Mouse (Mus musculus): Measurements from ENCODE around the gene Tnfrsf12a. TPM values are rescaled to one million over a fixed set of nuclear protein-coding genes. Genes with fewer than 3 reads are reported as not detected.

Gene Tnfrsf12a
- total RNA-seq, 2 experiments from 2014 or later = 8.8 to 9.9 TPM

GRCm38 (mm10) chr17:23658450-23658849, 18.8 kb downstream of the Tnfrsf12a start:
- intact Hi-C loops (cut with DNase I) = no loop called here
- DNase-seq (ENCODE audit: low spot score in 2 of 2) = no peak

- intact Hi-C loops (cut with DNase I) = no loop called here
- no peak for DNase-seq (ENCODE audit: low spot score in 2 of 2)
These were observed 22.9 kb downstream of the Tnfrsf12a start for GRCm38 (mm10) chr17:23654410-23654809.

GRCm38 (mm10) chr17:23654001-23654400, 23.3 kb downstream of the Tnfrsf12a start:
- intact Hi-C loops (cut with DNase I) = no loop called here

GRCm38 (mm10) chr17:23653324-23653723, 23.9 kb downstream of the Tnfrsf12a start:
- intact Hi-C loops (cut with DNase I) = no loop called here
- no peak for DNase-seq (ENCODE audit: low spot score in 2 of 2)

More at GRCm38 (mm10) chr17:23654001-23654400, 23.3 kb downstream of the Tnfrsf12a start:
- DNase-seq (ENCODE audit: low spot score in 2 of 2) = no peak

- intact Hi-C loops (cut with DNase I) = no loop called here
These were observed 25.9 kb downstream of the Tnfrsf12a start for GRCm38 (mm10) chr17:23651363-23651762.

GRCm38 (mm10) chr17:23645894-23646293, 31.4 kb downstream of the Tnfrsf12a start:
- intact Hi-C loops (cut with DNase I) = no loop called here
- no peak for DNase-seq (ENCODE audit: low spot score in 2 of 2)

More at GRCm38 (mm10) chr17:23651363-23651762, 25.9 kb downstream of the Tnfrsf12a start:
- DNase-seq (ENCODE audit: low spot score in 2 of 2) = no peak

GRCm38 (mm10) chr17:23644613-23645495, 32.4 kb downstream of the Tnfrsf12a start, which contains the start of gene Mmp25:
Mmp25 (minus strand) TSS chr17:23645277.
- intact Hi-C loops (cut with DNase I) = no loop called here
- DNase-seq (ENCODE audit: low spot score in 2 of 2) = no peak

- DNase-seq (ENCODE audit: low spot score in 2 of 2) = no peak
- intact Hi-C loops (cut with DNase I) = no loop called here
These were observed 46.0 kb downstream of the Tnfrsf12a start for GRCm38 (mm10) chr17:23631241-23631640.

GRCm38 (mm10) chr17:23630195-23631020, 46.9 kb downstream of the Tnfrsf12a start:
- intact Hi-C loops (cut with DNase I) = no loop called here
- peak; percentile 84 to 86 for DNase-seq (ENCODE audit: low spot score in 2 of 2)

- no peak for DNase-seq (ENCODE audit: low spot score in 2 of 2)
- intact Hi-C loops (cut with DNase I) = no loop called here
These were observed 49.5 kb downstream of the Tnfrsf12a start for GRCm38 (mm10) chr17:23627813-23628212.

Other genes starting within 250 kb of the Tnfrsf12a start
- not detected for gene Vmn2r117, start 197.8 kb downstream of the Tnfrsf12a start, total RNA-seq (2021)
- gene Zfp213, start 113.2 kb downstream of the Tnfrsf12a start, total RNA-seq (2021) = 1 to 10 TPM; 6.0 to 6.8 TPM
- 10 to 100 TPM; 26.0 to 26.4 TPM for gene Zfp13, start 78.0 kb downstream of the Tnfrsf12a start, total RNA-seq (2021)
- gene Zscan10, start 76.6 kb downstream of the Tnfrsf12a start, total RNA-seq (2021) = not detected
- under 1 TPM; 0.12 to 0.16 TPM for gene Mmp25, start 32.2 kb downstream of the Tnfrsf12a start, total RNA-seq (2021)
- gene Bicdl2, start 17.0 kb downstream of the Tnfrsf12a start, total RNA-seq (2021) = not detected
- gene Hcfc1r1, start 3.9 kb downstream of the Tnfrsf12a start, total RNA-seq (2021) = 100 to 1,000 TPM; 126 to 137 TPM
- gene Thoc6, start 3.6 kb downstream of the Tnfrsf12a start, total RNA-seq (2021) = 1 to 10 TPM; 5.3 to 7.0 TPM
- gene Cldn6, start 1.8 kb upstream of the Tnfrsf12a start, total RNA-seq (2021) = not detected
- gene Cldn9, start 6.6 kb upstream of the Tnfrsf12a start, total RNA-seq (2021) = under 1 TPM in 1 of 2 experiments, not detected in 1; 0.30 TPM
- under 1 TPM in 1 of 2 experiments, not detected in 1; 0.10 TPM for gene 1520401A03Rik, start 45.3 kb upstream of the Tnfrsf12a start, total RNA-seq (2021)
- 1 to 10 TPM; 4.1 to 4.7 TPM for gene Pkmyt1, start 48.9 kb upstream of the Tnfrsf12a start, total RNA-seq (2021)
- 10 to 100 TPM; 58.7 to 62.9 TPM for gene Paqr4, start 63.4 kb upstream of the Tnfrsf12a start, total RNA-seq (2021)
- under 1 TPM; 0.48 to 0.81 TPM for gene Kremen2, start 68.4 kb upstream of the Tnfrsf12a start, total RNA-seq (2021)
- gene Flywch1, start 94.1 kb upstream of the Tnfrsf12a start, total RNA-seq (2021) = 100 to 1,000 TPM; 354 to 411 TPM
- 10 to 100 TPM; 11.4 to 16.2 TPM for gene Flywch2, start 108.6 kb upstream of the Tnfrsf12a start, total RNA-seq (2021)
- 100 to 1,000 TPM; 420 to 743 TPM for gene Srrm2, start 113.1 kb upstream of the Tnfrsf12a start, total RNA-seq (2021)
- gene Elob, start 151.7 kb upstream of the Tnfrsf12a start, total RNA-seq (2021) = 100 to 1,000 TPM; 330 to 406 TPM
- gene Prss33, start 158.6 kb upstream of the Tnfrsf12a start, total RNA-seq (2021) = not detected
- not detected for gene Prss32, start 166.4 kb upstream of the Tnfrsf12a start, total RNA-seq (2021)
- 1 to 10 TPM; 1.5 to 1.6 TPM for gene Prss41, start 166.7 kb upstream of the Tnfrsf12a start, total RNA-seq (2021)
- gene Prss21, start 190.6 kb upstream of the Tnfrsf12a start, total RNA-seq (2021) = not detected
- not detected for gene Dcpp1, start 203.4 kb upstream of the Tnfrsf12a start, total RNA-seq (2021)
- not detected for gene Dcpp2, start 203.4 kb upstream of the Tnfrsf12a start, total RNA-seq (2021)
- gene Dcpp3, start 240.0 kb upstream of the Tnfrsf12a start, total RNA-seq (2021) = not detected